Mouse (Mus musculus) embryonic fibroblast, embryonic 13.5 days (primary cell): ENCODE data around the gene Lrrc1.

Experiments used
- CTCF ChIP-seq: IDR thresholded peaks from 2 replicates; pipeline ENCODE4 v1.5.1; 2011; ENCODE audit warnings: mild to moderate bottlenecking, control low read depth, low read length, moderate library complexity, borderline replicate concordance; ENCODE audit not compliant: insufficient read depth
- POLR2A ChIP-seq: IDR thresholded peaks from 2 replicates; pipeline ENCODE4 v1.6.1; 2011; ENCODE audit warnings: low read depth, mild to moderate bottlenecking, control low read depth, low read length, moderate library complexity

GRCm38 (mm10) chr9:77556435-77556834 lies 11.8 kb upstream of the Lrrc1 start:
- TF ChIP-seq POLR2A (no peak), CTCF (no peak)
